Mouse (Mus musculus) macrophage (primary cell): ENCODE data around the gene Zbtb8os. TPM values are rescaled to one million over a fixed set of nuclear protein-coding genes. Genes with fewer than 3 reads are reported as not detected.

Source experiments
- H3K27ac ChIP-seq: fragments of 350-480 bp; formaldehyde crosslinking; 2 replicates; pipeline ENCODE4 v1.9.0; 2021
- H3K36me3 ChIP-seq: fragments of 350-480 bp; formaldehyde crosslinking; 2 replicates; pipeline ENCODE4 v1.9.0; 2021; ENCODE audit errors: inconsistent target
- H3K4me3 ChIP-seq: fragments of 350-480 bp; formaldehyde crosslinking; 2 replicates; pipeline ENCODE4 v1.9.0; 2021; ENCODE audit errors: inconsistent target
- H3K79me2 ChIP-seq: fragments of 350-480 bp; formaldehyde crosslinking; 2 replicates; pipeline ENCODE4 v1.9.0; 2021; ENCODE audit errors: inconsistent target
- WGBS: methylation state at CpG from one replicate; pipeline ENCODE4 v1.1.7; 2026; ENCODE audit warnings: inconsistent platforms; ENCODE audit not compliant: missing documents; 5-methylcytosine and 5-hydroxymethylcytosine counted together
- polyA plus RNA-seq: library from polyadenylated mRNA; stranded (reverse); fragments of 250-400 nt; gene quantifications from 3 replicates; pipeline ENCODE4 v1.2.4, GENCODE M21; 2018; ENCODE audit warnings: inconsistent platforms

Gene Zbtb8os
- polyA plus RNA-seq, 1 experiment from 2014 or later: 98.1 TPM

- 59% methylated on average over 10 of the region's 12 CpGs for WGBS
- no peak overlapping the region for H3K4me3 ChIP-seq
- H3K79me2 ChIP-seq: no peaks in the 10 kb centered on the region
- H3K27ac ChIP-seq: no peak overlapping the region
- H3K36me3 ChIP-seq: no peaks in the 10 kb centered on the region
Measured at GRCm38 (mm10) chr4:129394089-129394870, 58.8 kb downstream of the Zbtb8os start.

- Histone ChIP-seq H3K79me2 (no peaks in the 10 kb centered on the region), H3K4me3 (no peak overlapping the region), H3K27ac (no peak overlapping the region), H3K36me3 (no peaks in the 10 kb centered on the region)
- 92% methylated on average over 3 of the region's 3 CpGs for WGBS
Measured at GRCm38 (mm10) chr4:129396960-129397359, 61.5 kb downstream of the Zbtb8os start.

- no peak overlapping the region for H3K4me3 ChIP-seq
- H3K27ac ChIP-seq: no peak overlapping the region
- H3K36me3 ChIP-seq: no peaks in the 10 kb centered on the region
- H3K79me2 ChIP-seq: no peaks in the 10 kb centered on the region
- 82% methylated on average over 3 of the region's 4 CpGs for WGBS
Measured at GRCm38 (mm10) chr4:129399813-129400212, 64.3 kb downstream of the Zbtb8os start.

Other genes with a start within 250 kb of the Zbtb8os start
- not detected in 3 replicates for gene Tmem54, start 230.1 kb upstream of the Zbtb8os start, polyA plus RNA-seq
- not detected in 3 replicates for gene Hpca, start 213.7 kb upstream of the Zbtb8os start, polyA plus RNA-seq
- not detected in 3 replicates for gene Fndc5, start 198.7 kb upstream of the Zbtb8os start, polyA plus RNA-seq
- 12.7 to 13.9 TPM (median 12.9 TPM) in 3 replicates for gene S100pbp, start 146.0 kb upstream of the Zbtb8os start, polyA plus RNA-seq
- gene Yars, start 145.9 kb upstream of the Zbtb8os start, polyA plus RNA-seq: 13.2 to 26.2 TPM (median 14.8 TPM) in 3 replicates
- 33.1 to 77.6 TPM (median 57.0 TPM) in 3 replicates for gene C77080, start 74.3 kb upstream of the Zbtb8os start, polyA plus RNA-seq
- 0.06 TPM in 1 of 3 replicates, not detected in the others for gene Sync, start 48.1 kb upstream of the Zbtb8os start, polyA plus RNA-seq
- gene Rbbp4, start 325 bp upstream of the Zbtb8os start, polyA plus RNA-seq: 32.9 to 76.1 TPM (median 53.5 TPM) in 3 replicates
- 2.0 to 3.6 TPM (median 3.3 TPM) in 3 replicates for gene Zbtb8a, start 42.4 kb downstream of the Zbtb8os start, polyA plus RNA-seq
- gene Zbtb8b, start 105.2 kb downstream of the Zbtb8os start, polyA plus RNA-seq: not detected in 3 replicates
- gene Bsdc1, start 125.9 kb downstream of the Zbtb8os start, polyA plus RNA-seq: 17.0 to 25.7 TPM (median 21.5 TPM) in 3 replicates
- gene Tssk3, start 155.3 kb downstream of the Zbtb8os start, polyA plus RNA-seq: not detected in 3 replicates
- gene Fam229a, start 155.5 kb downstream of the Zbtb8os start, polyA plus RNA-seq: not detected in 3 replicates
- gene Marcksl1, start 177.9 kb downstream of the Zbtb8os start, polyA plus RNA-seq: 18.5 to 109 TPM (median 91.5 TPM) in 3 replicates
- gene Hdac1, start 207.0 kb downstream of the Zbtb8os start, polyA plus RNA-seq: 45.9 to 65.7 TPM (median 51.4 TPM) in 3 replicates
- 0.19 to 0.57 TPM (median 0.27 TPM) in 3 replicates for gene Lck, start 237.9 kb downstream of the Zbtb8os start, polyA plus RNA-seq
- gene Fam167b, start 242.9 kb downstream of the Zbtb8os start, polyA plus RNA-seq: not detected in 3 replicates